Mouse (Mus musculus) hindbrain, postnatal 0 days (tissue): Measurements from ENCODE around the gene Nrxn3. TPM values are rescaled to one million over a fixed set of nuclear protein-coding genes. Genes with fewer than 3 reads are reported as not detected.

ENCODE experiments used
- ATAC-seq: fragments of 200-750 bp; cut with Nextera tagmentation; 2 replicates; pipeline ENCODE4 v1.8.0; 2017; ENCODE audit warnings: mild to moderate bottlenecking, moderate TSS enrichment, moderate library complexity
- DNase-seq: peaks from one replicate; pipeline ENCODE4 v3.0.0-alpha.2; 2015; ENCODE audit warnings: low spot score
- H3K27ac ChIP-seq: fragments of 300-500 bp; sonication (generic); 2 replicates; pipeline ENCODE4 v1.5.1; 2014; ENCODE audit warnings: mild to moderate bottlenecking
- H3K27me3 ChIP-seq: fragments of 300-500 bp; sonication (generic); 2 replicates; pipeline ENCODE4 v1.6.1; 2014; ENCODE audit warnings: low read length, mixed read lengths; ENCODE audit not compliant: insufficient read depth
- H3K36me3 ChIP-seq: fragments of 300-500 bp; sonication (generic); 2 replicates; pipeline ENCODE4 v1.6.1; 2014; ENCODE audit warnings: low read length, mixed read lengths; ENCODE audit not compliant: insufficient read depth
- H3K4me1 ChIP-seq: fragments of 300-500 bp; sonication (generic); 2 replicates; pipeline ENCODE4 v1.6.1; 2014; ENCODE audit warnings: antibody characterized with exemption, low read length, mixed read lengths; ENCODE audit not compliant: insufficient read depth
- H3K4me2 ChIP-seq: fragments of 300-500 bp; sonication (generic); 2 replicates; pipeline ENCODE4 v1.6.1; 2014; ENCODE audit warnings: low read depth, mild to moderate bottlenecking, low read length, moderate library complexity, mixed read lengths
- H3K4me3 ChIP-seq: fragments of 300-500 bp; sonication (generic); 2 replicates; pipeline ENCODE4 v1.5.1; 2014; ENCODE audit warnings: low read length
- H3K9ac ChIP-seq: fragments of 300-500 bp; sonication (generic); replicated peaks from 2 replicates; pipeline ENCODE4 v1.6.1; 2014; ENCODE audit warnings: mild to moderate bottlenecking, low read length, moderate library complexity, mixed read lengths
- H3K9me3 ChIP-seq: fragments of 300-500 bp; sonication (generic); 2 replicates; pipeline ENCODE4 v1.6.1; 2016; ENCODE audit warnings: low read length, mixed read lengths
- CTCF ChIP-seq: IDR thresholded peaks from 2 replicates; pipeline ENCODE4 v1.5.1; 2016; ENCODE audit warnings: antibody characterized with exemption, control low read depth, low read depth
- WGBS: fragments of 180-500 bp; shearing (Covaris S2); extraction: QIAGEN DNeasy Blood & Tissue Kit; methylation state at CpG from one replicate; pipeline ENCODE4 v1.1.7; 2014; 5-methylcytosine and 5-hydroxymethylcytosine counted together
- polyA plus RNA-seq: library from polyadenylated mRNA; unstranded; fragments of >200 nt; fragmentation: Nextera tagmentation; extraction: Ambion mirVana; gene quantifications from 2 replicates; pipeline ENCODE4 v1.2.1, GENCODE M21; 2015
- total RNA-seq: library from RNA; depleted of rRNA; stranded (reverse); fragments of >200 nt; gene quantifications from 2 replicates; pipeline ENCODE4 v1.2.3, GENCODE M21; 2014

Gene Nrxn3
- total and polyA plus RNA-seq, 2 experiments from 2014 or later = 87.8 to 103 TPM

- Histone ChIP-seq H3K4me2 (no peak overlapping the region), H3K4me3 (no peak overlapping the region), H3K36me3 (no peaks in the 10 kb centered on the region), H3K9ac (no peak overlapping the region), H3K9me3 (no peaks in the 10 kb centered on the region), H3K27ac (no peak overlapping the region), H3K4me1 (no peaks in the 10 kb centered on the region), H3K27me3 (no peaks in the 10 kb centered on the region)
- no peak for TF ChIP-seq CTCF
- 91% methylated on average over 1 of the region's 1 CpGs for WGBS
- no peak for ATAC-seq
- DNase-seq = no peak
Observed at GRCm38 (mm10) chr12:88830851-88831250, 108.2 kb downstream of the Nrxn3 start.

DNA sequence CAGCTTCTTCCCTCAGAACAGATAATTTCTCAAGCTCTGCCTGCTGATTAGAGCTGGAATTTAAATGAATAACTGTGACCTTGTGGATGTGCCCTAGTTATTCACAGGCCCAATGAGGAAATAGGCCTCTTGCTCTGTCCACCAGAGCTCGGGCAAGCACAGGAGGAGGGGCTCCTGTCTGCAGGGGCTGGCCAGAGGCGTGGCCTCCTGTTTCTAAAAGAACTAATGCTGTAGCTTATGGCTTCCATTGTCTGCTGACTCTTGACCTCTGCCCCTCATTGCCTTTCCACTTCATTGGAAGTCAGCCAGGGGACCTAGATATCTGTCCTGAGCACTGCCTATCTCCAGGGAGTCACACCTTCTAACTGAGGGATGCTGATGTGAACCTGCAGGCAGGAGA lies 113.1 kb downstream of the Nrxn3 start:
- no peak for TF ChIP-seq CTCF
- Histone ChIP-seq H3K4me2 (no peak overlapping the region), H3K4me3 (no peak overlapping the region), H3K27ac (no peak overlapping the region), H3K36me3 (no peaks in the 10 kb centered on the region), H3K4me1 (no peaks in the 10 kb centered on the region), H3K27me3 (no peaks in the 10 kb centered on the region), H3K9me3 (no peaks in the 10 kb centered on the region), H3K9ac (no peak overlapping the region)
- WGBS = 18% methylated on average over 2 of the region's 2 CpGs
- no peak for ATAC-seq
- DNase-seq = no peak

GRCm38 (mm10) chr12:88839724-88840123 lies 117.0 kb downstream of the Nrxn3 start:
- WGBS = 83% methylated on average over 7 of the region's 7 CpGs
- Histone ChIP-seq H3K9ac (no peak overlapping the region), H3K4me1 (no peaks in the 10 kb centered on the region), H3K9me3 (no peaks in the 10 kb centered on the region), H3K4me3 (no peak overlapping the region), H3K36me3 (no peaks in the 10 kb centered on the region), H3K27ac (no peak overlapping the region), H3K27me3 (no peaks in the 10 kb centered on the region), H3K4me2 (no peak overlapping the region)
- no peak for ATAC-seq
- no peak for TF ChIP-seq CTCF
- no peak for DNase-seq

- DNase-seq = peak; percentile 47
- 72% methylated on average over 6 of the region's 6 CpGs for WGBS
- no peak overlapping the region for H3K4me2 ChIP-seq
- H3K27me3 ChIP-seq = no peaks in the 10 kb centered on the region
- no peak for TF ChIP-seq CTCF
- H3K4me1 ChIP-seq = no peaks in the 10 kb centered on the region
- peak overlapping the region; percentile 36; the same call in 1 of the 2 replicates for H3K27ac ChIP-seq
- no peak overlapping the region for H3K9ac ChIP-seq
- no peaks in the 10 kb centered on the region for H3K9me3 ChIP-seq
- H3K36me3 ChIP-seq = no peaks in the 10 kb centered on the region
- no peak overlapping the region for H3K4me3 ChIP-seq
- peak; percentile 80 for ATAC-seq
Observed at GRCm38 (mm10) chr12:88841350-88841749, 118.7 kb downstream of the Nrxn3 start.

GRCm38 (mm10) chr12:88850400-88851179 lies 127.9 kb downstream of the Nrxn3 start:
- Histone ChIP-seq H3K27ac (no peak overlapping the region), H3K9ac (no peak overlapping the region), H3K36me3 (no peaks in the 10 kb centered on the region), H3K9me3 (no peaks in the 10 kb centered on the region), H3K27me3 (no peaks in the 10 kb centered on the region), H3K4me2 (no peak overlapping the region), H3K4me3 (no peak overlapping the region), H3K4me1 (no peaks in the 10 kb centered on the region)
- DNase-seq (peak; percentile 53), ATAC-seq (peak; percentile 70)
- WGBS = 31% methylated on average over 6 of the region's 6 CpGs
- peak; percentile 33 for TF ChIP-seq CTCF

GRCm38 (mm10) chr12:88854039-88854438 lies 131.4 kb downstream of the Nrxn3 start:
- H3K27me3 ChIP-seq = no peaks in the 10 kb centered on the region
- WGBS = 49% methylated on average over 4 of the region's 4 CpGs
- TF ChIP-seq CTCF = no peak
- no peak overlapping the region for H3K27ac ChIP-seq
- ATAC-seq (0 out of 2 replicates have a peak, but pooled peaks have one; percentile 51), DNase-seq (peak; percentile 59)
- H3K4me3 ChIP-seq = no peak overlapping the region
- no peak overlapping the region for H3K4me2 ChIP-seq
- H3K9ac ChIP-seq = no peak overlapping the region
- H3K9me3 ChIP-seq = no peaks in the 10 kb centered on the region
- no peaks in the 10 kb centered on the region for H3K36me3 ChIP-seq
- no peaks in the 10 kb centered on the region for H3K4me1 ChIP-seq

DNA sequence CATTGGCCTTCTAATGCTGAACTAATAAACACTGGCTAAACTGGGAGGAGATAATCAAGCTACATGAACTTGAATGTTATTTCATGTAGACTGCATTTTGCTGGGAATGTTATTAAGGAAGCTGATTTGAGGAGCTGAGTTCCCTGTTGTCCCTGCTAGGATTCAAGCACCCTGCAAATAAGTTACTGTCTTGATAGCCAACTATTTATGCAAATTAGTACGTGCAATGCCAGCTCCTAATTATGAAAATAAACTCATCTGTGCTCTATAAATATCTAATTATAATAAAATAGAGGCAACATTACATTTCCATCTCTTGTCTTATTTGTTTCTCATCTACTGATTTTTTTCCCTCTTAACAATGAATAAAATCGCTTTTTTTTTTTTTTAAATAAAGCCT lies 135.0 kb downstream of the Nrxn3 start:
- Histone ChIP-seq H3K27ac (no peak overlapping the region), H3K9ac (no peak overlapping the region), H3K4me1 (peaks cover 6% of the 10 kb centered on the region; the same call in 1 of the 2 replicates), H3K36me3 (no peaks in the 10 kb centered on the region), H3K9me3 (no peaks in the 10 kb centered on the region), H3K4me3 (no peak overlapping the region), H3K4me2 (no peak overlapping the region), H3K27me3 (no peaks in the 10 kb centered on the region)
- no peak for ATAC-seq
- no peak for DNase-seq
- TF ChIP-seq CTCF = no peak
- 71% methylated on average over 2 of the region's 2 CpGs for WGBS
